Mouse (Mus musculus): Measurements from ENCODE around the gene Sncb.

DNA sequence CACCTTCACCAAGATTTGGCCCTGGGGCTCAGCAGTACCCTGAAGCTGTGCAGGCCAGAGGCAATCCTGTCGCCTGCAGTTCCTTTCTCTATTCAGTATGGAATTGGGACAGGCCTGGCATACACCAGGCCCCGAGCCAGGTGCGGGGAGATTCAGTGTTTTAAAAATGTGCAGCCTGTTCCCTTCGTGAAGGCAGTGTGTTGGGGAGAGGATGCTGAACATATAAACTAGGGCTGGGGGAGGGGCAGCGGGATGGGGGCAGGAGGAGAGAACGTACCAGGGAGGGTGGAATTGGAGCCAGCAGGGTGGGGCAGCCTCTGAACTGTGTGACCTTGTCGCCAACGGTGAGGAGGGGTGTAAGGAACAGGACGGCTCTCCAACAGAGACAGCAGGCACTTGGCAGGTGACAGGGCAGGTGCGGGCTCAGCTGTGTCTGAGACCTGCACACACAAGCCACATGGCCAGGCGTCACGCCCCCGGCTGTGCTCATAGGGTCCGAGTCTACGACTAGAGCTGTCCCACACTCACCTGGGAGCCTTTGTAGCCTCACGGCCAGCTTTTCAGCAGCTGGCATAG is 27.7 kb upstream of the Sncb start:
- TF ChIP-seq CTCF (IDR thresholded peaks at IDR 0.05; ENCODE audit: low read depth), result no peak
- TF ChIP-seq EP300 (IDR thresholded peaks at IDR 0.05; ENCODE audit: low read depth), result no peak
